Mouse (Mus musculus) liver, adult 2 months (tissue): ENCODE results near the gene Plekha6.

Experiments used
- CTCF ChIP-seq: fragments of 200-500 bp; IDR thresholded peaks from 2 replicates; pipeline ENCODE4 v1.5.1; 2011; ENCODE audit warnings: low read depth, low read length, control low read depth
- POLR2A ChIP-seq: fragments of 200-500 bp; IDR thresholded peaks from 2 replicates; pipeline ENCODE4 v1.6.1; 2011; ENCODE audit warnings: low read length, control low read depth; ENCODE audit not compliant: insufficient read depth; ENCODE audit errors: extremely low read depth

DNA sequence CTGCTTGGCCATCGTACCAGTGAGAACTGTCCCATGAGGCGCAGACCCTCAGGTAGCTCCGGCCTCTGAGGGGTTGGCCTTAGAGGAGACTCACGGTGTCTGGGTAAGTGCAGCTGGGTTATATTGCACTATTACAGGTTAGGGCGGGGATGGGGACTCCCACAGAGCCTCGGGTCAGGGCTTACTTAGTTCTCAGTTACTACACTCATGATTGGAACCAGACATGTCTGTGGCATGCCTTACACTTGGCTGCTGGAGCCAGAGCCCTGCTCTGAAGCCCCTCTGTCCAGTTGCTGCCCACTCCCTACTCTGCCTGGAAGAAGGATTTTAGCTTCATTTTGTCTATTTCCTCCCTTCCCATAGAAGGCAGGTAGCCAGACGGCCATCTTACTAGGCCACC, 49.1 kb downstream of the Plekha6 start:
- TF ChIP-seq POLR2A (no peak), CTCF (no peak)
